Mouse (Mus musculus): ENCODE results near the gene Tmem248. TPM values are rescaled to one million over a fixed set of nuclear protein-coding genes. Genes with fewer than 3 reads are reported as not detected.

The Tmem248 gene
- polyA plus RNA-seq (2016; fragmentation: Nextera tagmentation; extraction: Ambion mirVana): 45.4 and 46.4 TPM in 2 replicates

DNA sequence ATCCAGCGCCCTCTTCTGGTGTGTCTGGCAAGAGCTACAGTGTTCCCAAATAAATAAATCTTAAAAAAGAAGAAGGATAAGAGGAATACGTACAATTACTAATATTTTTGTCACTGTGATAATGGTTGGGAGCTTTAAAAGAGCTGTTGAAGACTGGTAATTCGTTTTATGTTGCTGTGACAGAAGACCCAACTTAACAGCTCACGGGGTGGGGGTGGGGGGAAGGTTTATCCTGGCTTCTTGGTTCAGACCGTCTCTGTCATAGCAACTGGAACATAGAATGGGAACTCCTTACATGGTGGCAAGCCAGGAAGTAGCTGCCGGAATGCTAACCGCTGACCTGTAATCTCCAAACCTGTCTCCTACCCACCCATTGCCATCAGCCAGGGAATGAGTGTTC, at the start of gene Tmem248:
Gene Tmem248, plus strand, starts transcription at position 301 of the 400 bp plus-strand sequence.
- H3K4me2 ChIP-seq: no peak within 1 kb of the TSS
- no peak for ATAC-seq

DNA sequence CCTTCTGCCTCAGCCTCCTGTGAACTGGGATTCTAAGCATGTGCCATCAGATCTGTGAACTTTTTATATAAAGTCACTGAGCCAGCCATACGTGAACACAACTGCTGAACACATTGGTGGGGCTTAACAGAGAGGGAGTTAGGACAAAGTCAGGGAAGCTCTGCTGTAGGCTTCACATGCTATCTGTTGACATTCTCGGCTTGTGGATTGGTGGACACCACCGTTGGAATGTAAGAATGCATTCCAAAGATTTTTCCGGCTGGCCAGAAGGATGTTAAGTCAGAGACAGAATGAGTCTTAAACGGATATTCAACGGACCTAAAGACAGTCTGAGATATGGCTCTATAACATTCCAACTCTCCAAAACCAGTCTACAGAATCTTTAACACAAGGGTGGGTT, 47.8 kb upstream of the Tmem248 start:
- no peak overlapping the region for H3K4me3 ChIP-seq
- no peak overlapping the region for H3K4me2 ChIP-seq
- WGBS (ENCODE audit: insufficient replicate concordance): 75% methylated on average over 6 of the region's 6 CpGs
- H3K27me3 ChIP-seq (replicated peaks): no peaks in the 10 kb centered on the region
- no peaks in the 10 kb centered on the region for H3K9me3 ChIP-seq (replicated peaks)
- no peak overlapping the region for H3K9ac ChIP-seq
- peaks cover 69% of the 10 kb centered on the region for H3K4me1 ChIP-seq
- no peaks in the 10 kb centered on the region for H3K36me3 ChIP-seq
- no peak for ATAC-seq
- H3K27ac ChIP-seq: peak overlapping the region; percentile 100

More for the DNA sequence above, at the start of gene Tmem248:
- Histone ChIP-seq H3K9me3 (replicated peaks) (no peaks in the 10 kb centered on the region), H3K4me3 (no peak within 1 kb of the TSS), H3K4me1 (peaks cover 10% of the 10 kb centered on the region), H3K9ac (no peak within 1 kb of the TSS), H3K27me3 (replicated peaks) (no peaks in the 10 kb centered on the region), H3K27ac (no peak within 1 kb of the TSS), H3K36me3 (peaks cover 33% of the 10 kb centered on the region)
- 75% methylated on average over 7 of the region's 7 CpGs for WGBS (ENCODE audit: insufficient replicate concordance)

DNA sequence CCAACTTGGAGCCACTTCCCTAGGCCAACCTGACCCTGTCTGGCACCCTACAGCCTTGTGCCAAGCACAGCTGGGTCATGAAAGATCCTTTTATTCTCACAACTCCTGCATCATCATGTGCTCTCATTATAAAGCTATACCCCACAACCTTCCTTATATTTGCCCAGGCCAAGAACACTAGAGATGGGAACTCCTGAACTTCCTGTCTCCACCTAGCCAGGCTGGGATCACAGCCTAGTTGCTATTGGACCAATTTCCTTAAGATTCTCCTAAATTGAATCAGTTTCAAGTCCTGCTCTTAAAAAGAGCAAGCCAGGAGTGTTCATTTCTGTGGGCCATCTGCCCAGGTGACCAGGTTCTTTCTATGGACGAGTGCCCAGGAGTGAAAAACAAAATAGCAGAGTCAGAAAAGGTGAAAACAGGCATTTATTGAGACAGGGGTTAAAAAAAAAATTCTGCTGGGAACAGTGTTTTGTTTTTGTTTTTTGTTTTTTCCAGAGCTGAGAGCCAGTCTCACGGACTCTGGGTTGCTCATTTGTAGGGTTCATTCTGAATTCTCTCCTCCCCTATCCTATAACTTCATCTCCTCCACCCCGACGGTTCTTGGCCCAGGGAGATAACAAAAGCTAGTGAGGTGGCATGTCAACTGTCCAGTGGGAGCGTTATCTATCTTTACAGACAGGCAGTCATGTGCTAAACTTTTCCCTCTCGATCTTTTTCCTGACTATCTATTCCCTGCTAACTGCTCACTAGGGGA, 46.0 kb upstream of the Tmem248 start:
- 3% methylated on average over 6 of the region's 6 CpGs for WGBS (ENCODE audit: insufficient replicate concordance)
- H3K9me3 ChIP-seq (replicated peaks): no peaks in the 10 kb centered on the region
- peak overlapping the region; percentile 93 for H3K4me3 ChIP-seq
- H3K36me3 ChIP-seq: no peaks in the 10 kb centered on the region
- H3K27ac ChIP-seq: peak overlapping the region; percentile 100
- peak; percentile 84 for ATAC-seq
- peaks cover 69% of the 10 kb centered on the region for H3K4me1 ChIP-seq
- no peaks in the 10 kb centered on the region for H3K27me3 ChIP-seq (replicated peaks)
- peak overlapping the region; percentile 82 for H3K4me2 ChIP-seq
- H3K9ac ChIP-seq: peak overlapping the region; percentile 97

DNA sequence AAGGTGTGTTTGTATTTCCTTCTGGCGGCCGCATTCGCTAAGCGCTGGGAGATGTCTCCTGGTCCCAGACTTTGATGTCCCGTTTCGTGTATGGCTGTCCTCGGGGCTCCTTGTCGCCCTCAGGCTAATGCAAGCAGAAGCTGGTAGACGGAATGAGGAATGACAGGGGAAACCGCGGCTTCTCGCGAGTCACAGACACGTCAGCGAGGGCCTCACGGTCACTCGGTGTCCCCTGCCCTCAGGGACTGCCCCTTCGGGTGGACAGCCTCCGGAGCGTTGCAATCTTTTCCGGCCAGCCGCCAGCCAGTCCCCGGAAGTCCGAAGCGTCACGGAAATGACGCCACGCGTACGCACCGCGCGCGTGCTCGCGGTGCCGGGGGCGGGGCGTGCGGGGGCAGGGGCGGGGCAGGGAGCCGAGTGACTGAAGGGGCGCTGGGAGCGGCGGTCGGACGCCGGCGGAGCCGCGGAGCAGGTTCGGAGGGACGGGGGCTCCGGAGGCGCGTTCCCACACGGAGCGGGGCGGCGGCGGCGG, 45.4 kb upstream of the Tmem248 start, which contains the start of gene Rabgef1:
Gene Rabgef1, plus strand, starts transcription at position 376 of the 532 bp plus-strand sequence.
- H3K27me3 ChIP-seq (replicated peaks): no peaks in the 10 kb centered on the region
- no peaks in the 10 kb centered on the region for H3K36me3 ChIP-seq
- ATAC-seq: peak; percentile 87
- no peaks in the 10 kb centered on the region for H3K9me3 ChIP-seq (replicated peaks)
- H3K27ac ChIP-seq: peak within 1 kb of the TSS; percentile 100
- H3K4me1 ChIP-seq: peaks cover 75% of the 10 kb centered on the region
- peak within 1 kb of the TSS; percentile 82 for H3K4me2 ChIP-seq
- WGBS (ENCODE audit: insufficient replicate concordance): under 1% methylated on average over 58 of the region's 62 CpGs
- H3K4me3 ChIP-seq: peak within 1 kb of the TSS; percentile 93
- H3K9ac ChIP-seq: peak within 1 kb of the TSS; percentile 97

DNA sequence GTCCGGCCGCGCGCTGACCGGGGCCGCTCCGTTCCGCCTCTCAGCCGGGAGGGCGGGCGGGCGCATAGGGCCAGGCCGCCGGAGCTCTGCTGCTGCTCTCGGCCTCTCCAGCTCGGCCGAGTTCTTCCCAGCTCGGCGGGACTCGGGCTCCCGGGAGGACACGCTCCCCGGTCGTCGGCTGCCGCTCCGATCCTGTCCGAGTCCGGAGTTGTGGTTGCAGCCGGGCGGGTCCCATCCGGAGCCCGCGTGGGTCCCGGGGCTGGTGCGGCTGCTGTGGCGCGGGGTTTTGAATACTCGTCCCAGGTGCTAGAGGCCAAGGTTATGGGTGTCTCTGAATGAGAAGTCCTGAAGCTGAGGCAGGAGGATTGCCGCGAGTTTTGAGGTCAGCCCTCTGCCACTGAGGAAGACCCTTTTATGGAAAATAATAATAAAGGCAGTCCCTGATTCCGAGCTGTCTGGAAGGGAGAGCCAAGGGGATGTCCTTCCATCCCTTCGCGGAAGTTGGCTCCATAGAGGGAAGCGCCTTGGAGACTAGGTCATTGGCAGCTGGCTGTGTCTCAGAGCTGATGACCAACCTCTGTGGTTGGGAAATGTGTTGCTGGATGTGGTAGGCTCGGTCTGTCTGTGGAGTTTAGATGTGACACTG, 44.8 kb upstream of the Tmem248 start:
- Histone ChIP-seq H3K4me1 (peaks cover 74% of the 10 kb centered on the region), H3K4me3 (peak overlapping the region; percentile 93), H3K9me3 (replicated peaks) (no peaks in the 10 kb centered on the region), H3K4me2 (peak overlapping the region; percentile 82), H3K27ac (peak overlapping the region; percentile 100), H3K9ac (peak overlapping the region; percentile 97), H3K27me3 (replicated peaks) (no peaks in the 10 kb centered on the region), H3K36me3 (no peaks in the 10 kb centered on the region)
- WGBS (ENCODE audit: insufficient replicate concordance): 1% methylated on average over 46 of the region's 46 CpGs
- ATAC-seq: peak; percentile 48

DNA sequence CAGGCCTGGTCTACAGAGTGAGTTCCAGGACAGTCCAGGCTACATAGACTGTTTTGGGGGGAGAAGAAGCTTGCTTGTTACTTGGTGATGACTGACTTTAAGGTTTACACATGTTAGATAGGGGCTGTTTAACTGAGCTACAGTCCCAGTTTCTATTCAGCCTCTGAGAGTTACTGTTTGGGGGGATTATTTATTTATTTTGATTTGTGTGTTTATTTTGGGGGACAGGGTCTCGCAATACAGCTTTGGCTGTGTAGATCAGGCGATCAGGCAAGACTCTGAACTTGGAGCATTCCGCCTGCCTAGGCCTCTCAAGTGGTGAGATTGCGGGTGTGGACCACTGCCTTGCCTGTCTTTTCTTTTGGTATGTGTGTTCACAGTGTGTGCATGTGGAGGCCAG, 43.9 kb upstream of the Tmem248 start:
- ATAC-seq: no peak
- Histone ChIP-seq H3K4me3 (peak overlapping the region; percentile 93), H3K4me2 (peak overlapping the region; percentile 82), H3K4me1 (peaks cover 75% of the 10 kb centered on the region), H3K36me3 (no peaks in the 10 kb centered on the region), H3K9me3 (replicated peaks) (no peaks in the 10 kb centered on the region), H3K27me3 (replicated peaks) (no peaks in the 10 kb centered on the region), H3K27ac (peak overlapping the region; percentile 100), H3K9ac (peak overlapping the region; percentile 97)
- 44% methylated on average over 4 of the region's 4 CpGs for WGBS (ENCODE audit: insufficient replicate concordance)

DNA sequence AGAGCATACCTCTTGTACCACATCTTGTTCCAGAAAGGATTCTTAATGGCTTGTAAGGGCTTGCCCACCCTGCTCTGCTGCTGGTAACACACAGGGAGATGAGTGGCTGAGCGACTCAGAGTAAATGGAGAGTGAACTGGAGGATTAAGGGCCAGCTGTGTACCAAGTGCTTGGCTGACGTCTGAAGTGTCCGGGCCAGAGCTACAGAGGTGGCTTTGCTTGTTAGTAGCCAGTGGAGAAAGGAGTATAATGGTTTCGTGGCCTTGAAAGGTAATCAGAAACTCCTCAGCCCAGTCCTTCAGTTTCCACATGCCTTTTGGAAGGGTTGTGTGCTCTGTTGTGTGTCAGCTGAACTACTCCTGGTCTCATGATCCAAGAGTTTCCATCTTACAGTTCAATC, 39.0 kb upstream of the Tmem248 start:
- Histone ChIP-seq H3K4me2 (no peak overlapping the region), H3K27me3 (replicated peaks) (no peaks in the 10 kb centered on the region), H3K9ac (peak overlapping the region; percentile 9; the same call in 1 of the 2 replicates), H3K4me1 (peaks cover 71% of the 10 kb centered on the region), H3K27ac (no peak overlapping the region), H3K4me3 (no peak overlapping the region), H3K36me3 (no peaks in the 10 kb centered on the region), H3K9me3 (replicated peaks) (no peaks in the 10 kb centered on the region)
- WGBS (ENCODE audit: insufficient replicate concordance): 78% methylated on average over 4 of the region's 4 CpGs
- no peak for ATAC-seq

DNA sequence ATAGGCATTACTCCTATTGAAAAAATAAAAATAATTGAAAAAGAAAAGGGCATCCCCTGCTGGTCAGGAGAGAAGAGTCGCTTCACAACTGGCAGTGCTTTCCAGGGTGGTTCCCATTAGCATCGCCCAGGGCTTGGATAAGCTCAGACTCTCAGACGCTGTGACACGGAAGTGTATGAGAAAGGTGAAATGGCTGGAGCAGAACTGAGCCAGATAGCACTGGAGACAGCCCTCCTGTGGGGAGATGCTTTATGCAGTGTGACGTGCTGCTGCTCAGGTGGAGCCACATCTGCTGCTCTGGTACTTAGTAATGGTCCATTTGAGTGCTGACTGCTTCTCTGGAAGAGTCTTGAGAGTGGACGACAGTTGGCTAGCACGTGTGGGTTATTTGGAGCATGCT, 36.5 kb upstream of the Tmem248 start:
- ATAC-seq: no peak
- H3K27ac ChIP-seq: no peak overlapping the region
- peaks cover 67% of the 10 kb centered on the region for H3K4me1 ChIP-seq
- H3K4me3 ChIP-seq: no peak overlapping the region
- no peak overlapping the region for H3K9ac ChIP-seq
- H3K4me2 ChIP-seq: no peak overlapping the region
- WGBS (ENCODE audit: insufficient replicate concordance): 76% methylated on average over 7 of the region's 7 CpGs
- H3K36me3 ChIP-seq: no peaks in the 10 kb centered on the region
- H3K27me3 ChIP-seq (replicated peaks): no peaks in the 10 kb centered on the region
- H3K9me3 ChIP-seq (replicated peaks): no peaks in the 10 kb centered on the region

DNA sequence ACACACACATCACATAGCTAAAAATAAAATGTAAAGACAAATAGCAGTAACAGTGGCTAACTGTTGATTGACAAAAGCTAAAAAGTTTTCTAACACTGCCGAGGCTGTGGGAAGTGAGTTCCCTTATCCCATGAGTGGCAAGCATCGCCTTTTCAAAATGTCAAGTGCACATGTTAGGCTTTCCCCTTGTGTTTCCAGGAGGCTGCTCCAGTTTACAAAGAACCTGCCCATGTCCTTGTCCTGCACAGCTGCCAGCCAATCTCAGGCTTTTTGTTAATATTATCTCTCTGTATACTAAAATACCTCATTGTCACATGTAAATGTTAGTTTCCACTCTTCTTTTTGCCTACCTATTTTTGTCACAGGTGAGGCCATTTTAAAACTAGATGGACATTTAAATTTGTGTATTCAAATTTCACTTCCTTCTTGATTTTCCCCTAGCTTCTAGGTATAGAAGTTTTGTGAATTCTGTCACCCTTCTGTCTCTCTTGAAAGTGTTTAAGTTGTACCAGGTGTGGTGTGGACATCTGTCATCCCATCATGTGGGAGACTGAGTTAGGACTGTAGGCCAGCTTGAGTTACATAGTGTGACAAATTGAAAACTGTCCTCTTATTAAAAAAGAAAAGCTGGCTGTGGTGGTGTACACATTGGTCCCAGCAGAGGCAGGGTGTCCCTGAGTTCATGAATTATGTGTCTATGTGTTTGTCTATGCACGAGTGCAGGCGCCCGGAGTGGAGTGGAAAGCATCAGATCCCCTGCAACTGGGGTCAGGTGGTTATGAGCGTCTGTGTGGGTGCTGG, 34.9 kb upstream of the Tmem248 start:
- no peak overlapping the region for H3K4me2 ChIP-seq
- no peak overlapping the region for H3K4me3 ChIP-seq
- H3K27me3 ChIP-seq (replicated peaks): no peaks in the 10 kb centered on the region
- no peak overlapping the region for H3K27ac ChIP-seq
- peaks cover 70% of the 10 kb centered on the region for H3K4me1 ChIP-seq
- H3K9me3 ChIP-seq (replicated peaks): no peaks in the 10 kb centered on the region
- no peak for ATAC-seq
- no peak overlapping the region for H3K9ac ChIP-seq
- WGBS (ENCODE audit: insufficient replicate concordance): 86% methylated on average over 6 of the region's 6 CpGs
- H3K36me3 ChIP-seq: no peaks in the 10 kb centered on the region

DNA sequence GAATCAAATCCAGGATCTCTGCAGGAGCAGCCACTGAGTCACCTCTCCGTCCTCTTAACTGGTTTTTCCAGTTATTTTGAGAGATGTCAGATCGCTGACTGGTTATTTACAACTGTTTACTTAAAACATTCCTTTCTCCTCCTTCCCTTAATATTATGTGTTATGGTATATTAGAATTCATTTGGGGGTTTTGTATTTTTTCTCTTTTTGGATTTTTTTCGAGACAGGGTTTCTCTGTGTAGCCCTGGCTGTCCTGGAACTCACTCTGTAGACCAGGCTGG, 34.4 kb upstream of the Tmem248 start:
- peaks cover 3% of the 10 kb centered on the region for H3K36me3 ChIP-seq
- no peak overlapping the region for H3K4me3 ChIP-seq
- no peak overlapping the region for H3K27ac ChIP-seq
- ATAC-seq: no peak
- H3K4me2 ChIP-seq: no peak overlapping the region
- H3K9me3 ChIP-seq (replicated peaks): no peaks in the 10 kb centered on the region
- H3K4me1 ChIP-seq: peaks cover 75% of the 10 kb centered on the region
- H3K27me3 ChIP-seq (replicated peaks): no peaks in the 10 kb centered on the region
- no peak overlapping the region for H3K9ac ChIP-seq
- 75% methylated on average over 3 of the region's 3 CpGs for WGBS (ENCODE audit: insufficient replicate concordance)

DNA sequence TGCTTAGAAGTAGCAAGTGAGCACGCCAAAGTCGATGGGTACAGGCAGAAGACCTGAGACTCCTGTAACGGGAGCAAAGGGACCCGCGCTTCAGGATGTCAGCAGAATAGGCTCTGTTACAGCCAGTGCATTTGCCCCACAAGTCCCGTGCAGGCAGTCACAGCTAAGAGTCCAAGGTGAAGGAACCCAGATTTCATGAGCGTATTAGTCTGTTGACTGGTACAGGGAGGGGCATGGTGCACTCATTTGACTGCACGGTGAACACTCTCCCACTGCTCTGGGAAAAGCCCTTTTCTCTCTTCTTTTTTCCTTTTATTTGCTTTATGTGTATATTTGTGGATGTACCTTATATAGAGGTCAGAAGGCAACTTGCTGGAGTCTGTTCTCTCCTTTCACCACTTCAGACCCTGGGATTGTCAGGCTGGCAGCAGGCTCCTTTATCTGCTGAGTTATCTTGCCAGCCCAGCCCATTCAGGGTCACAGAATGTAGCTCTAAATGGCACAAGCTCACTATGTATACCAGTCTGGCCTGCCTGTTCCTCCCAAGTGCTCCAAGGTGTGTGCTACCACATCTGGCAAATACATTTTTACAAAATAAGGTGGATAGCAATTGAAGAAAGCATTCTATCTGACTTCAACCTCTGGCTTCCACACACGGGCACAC, 32.6 kb upstream of the Tmem248 start:
- Histone ChIP-seq H3K4me3 (no peak overlapping the region), H3K9me3 (replicated peaks) (no peaks in the 10 kb centered on the region), H3K4me1 (peaks cover 61% of the 10 kb centered on the region), H3K36me3 (peaks cover 22% of the 10 kb centered on the region), H3K27ac (0 out of 2 replicates have a peak overlapping the region, but pooled peaks have one; percentile 41), H3K9ac (no peak overlapping the region), H3K4me2 (peak overlapping the region; percentile 3; the same call in 1 of the 2 replicates), H3K27me3 (replicated peaks) (no peaks in the 10 kb centered on the region)
- WGBS (ENCODE audit: insufficient replicate concordance): 80% methylated on average over 9 of the region's 9 CpGs
- ATAC-seq: peak; percentile 36; the same call in 1 of the 2 replicates
